Mouse (Mus musculus) urinary bladder, postnatal 10 days (tissue): Measurements from ENCODE around the gene Vmn2r85.
"Not testable (repeated sequence)": the region's sequence is repeated elsewhere in the genome, so short reads cannot be mapped to it uniquely, and the experiment has no call there.

Experiments used
- DNase-seq: peaks from one replicate; pipeline ENCODE4 v3.0.0; 2022; ENCODE audit warnings: low spot score

Vmn2r85 gene

DNA sequence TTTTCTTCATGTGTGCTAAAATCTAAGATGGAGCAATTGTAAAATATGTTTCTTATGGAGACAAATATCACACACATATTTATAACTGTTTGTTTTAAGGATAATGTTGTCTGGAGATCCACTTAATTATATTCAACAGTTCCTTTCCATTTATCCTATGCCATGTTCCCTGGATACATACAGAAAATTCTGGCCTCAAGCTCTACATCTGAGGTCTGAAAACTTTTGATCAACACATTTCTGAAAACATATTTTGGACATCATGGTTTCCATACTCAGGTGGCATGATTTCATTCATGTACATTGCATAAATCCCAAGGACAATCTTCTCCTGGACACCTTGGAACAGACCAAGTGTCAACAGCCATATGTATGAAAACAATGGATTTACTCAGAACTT is at the start of gene Vmn2r85:
Gene Vmn2r85, minus strand, starts transcription at position 101 of the 400 bp plus-strand sequence.
- not testable (repeated sequence) for DNase-seq

GRCm38 (mm10) chr10:130470311-130470760 is 40.8 kb upstream of the Vmn2r85 start:
- no peak for DNase-seq

- DNase-seq = not testable (repeated sequence)
These were observed 26.4 kb upstream of the Vmn2r85 start, which contains the start of gene Vmn2r86 for GRCm38 (mm10) chr10:130455950-130456349. Gene Vmn2r86, minus strand, starts transcription at chr10:130456050.

DNA sequence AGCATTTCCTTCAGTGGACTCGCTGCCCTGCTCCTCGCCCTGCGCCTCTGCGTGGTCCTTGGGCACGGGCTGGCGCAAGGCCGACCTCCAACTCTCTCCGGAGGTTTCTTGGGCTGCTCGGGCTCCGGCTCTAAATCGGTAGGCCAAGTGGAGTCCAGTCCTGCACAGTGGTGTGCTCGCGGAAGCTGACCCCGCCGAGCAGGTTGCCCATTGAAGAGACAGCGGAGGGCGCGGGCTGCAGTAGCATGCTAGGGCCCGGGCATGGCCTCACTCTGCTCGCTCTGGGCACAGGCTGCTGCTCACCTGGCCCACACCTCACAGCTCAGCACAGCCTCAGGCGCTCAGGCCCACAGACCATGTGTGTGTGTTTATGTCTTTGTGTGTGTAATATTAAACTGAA is 15.3 kb upstream of the Vmn2r85 start:
- no peak for DNase-seq

GRCm38 (mm10) chr10:130434185-130434898 is 4.8 kb upstream of the Vmn2r85 start:
- not testable (repeated sequence) for DNase-seq

GRCm38 (mm10) chr10:130422368-130422767 is 7.1 kb downstream of the Vmn2r85 start:
- DNase-seq = not testable (repeated sequence)

- no peak for DNase-seq
These were observed 9.1 kb downstream of the Vmn2r85 start for GRCm38 (mm10) chr10:130420401-130420800.

GRCm38 (mm10) chr10:130419954-130420353 is 9.5 kb downstream of the Vmn2r85 start:
- DNase-seq = not testable (repeated sequence)

DNA sequence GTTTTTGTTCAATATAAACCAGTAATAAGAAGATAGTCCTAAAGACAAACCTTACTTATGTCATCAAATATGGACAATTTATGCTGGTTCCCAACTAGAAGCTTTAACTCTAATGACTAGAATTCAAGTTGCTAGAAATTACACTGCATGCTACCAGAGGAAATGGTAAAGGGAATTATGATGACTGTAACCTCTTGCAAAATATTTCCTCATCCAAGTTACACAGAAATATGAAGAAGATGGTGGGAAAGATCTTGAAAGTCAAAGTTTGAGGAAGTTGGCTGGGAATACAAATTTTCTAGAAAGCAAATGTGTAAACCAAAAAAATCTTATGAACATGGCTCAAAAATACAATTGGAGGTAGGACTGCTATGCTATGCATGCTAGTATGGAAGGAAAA is 13.2 kb downstream of the Vmn2r85 start:
- DNase-seq = not testable (repeated sequence)

DNA sequence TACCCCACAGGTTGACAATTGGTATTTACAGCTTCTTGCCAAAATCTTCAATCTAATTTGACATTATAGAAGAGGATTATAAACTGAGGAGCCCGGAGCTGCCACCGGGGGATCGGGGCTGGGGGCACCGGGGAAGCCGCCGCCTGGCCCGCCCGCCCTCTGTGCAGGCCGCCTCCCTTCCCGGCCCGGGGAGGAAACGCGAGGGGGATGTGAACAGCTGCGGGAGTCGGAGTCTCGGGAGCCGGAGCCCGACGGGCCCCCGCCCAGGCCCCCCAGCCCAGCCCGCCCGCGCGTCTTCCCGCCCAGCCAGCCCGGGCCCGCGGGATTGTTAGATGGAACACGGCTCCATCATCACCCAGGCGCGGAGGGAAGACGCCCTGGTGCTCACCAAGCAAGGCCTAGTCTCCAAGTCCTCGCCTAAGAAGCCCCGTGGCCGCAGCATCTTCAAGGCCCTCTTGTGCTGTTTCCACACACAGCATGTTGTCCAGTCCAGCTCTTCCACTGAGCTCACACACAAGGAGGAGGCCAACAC is 17.3 kb downstream of the Vmn2r85 start:
- not testable (repeated sequence) for DNase-seq

DNA sequence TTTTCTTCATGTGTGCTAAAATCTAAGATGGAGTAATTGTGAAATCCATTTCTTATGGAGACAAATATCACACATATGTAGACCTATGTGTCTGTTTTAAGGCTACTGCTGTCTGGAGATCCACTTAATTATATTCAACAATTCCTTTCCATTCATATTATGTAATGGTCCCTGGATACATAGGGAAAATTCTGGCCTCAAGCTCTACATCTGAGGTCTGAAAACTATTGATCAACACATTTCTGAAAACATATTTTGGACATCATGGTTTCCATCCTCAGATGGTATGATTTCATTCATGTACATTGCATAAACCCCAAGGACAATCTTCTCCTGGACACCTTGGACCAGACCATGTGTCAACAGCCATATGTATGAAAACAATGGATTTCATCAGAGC is 35.3 kb downstream of the Vmn2r85 start, which contains the start of gene Vmn2r84:
Gene Vmn2r84, minus strand, starts transcription at position 101 of the 400 bp plus-strand sequence.
- DNase-seq = no peak

DNA sequence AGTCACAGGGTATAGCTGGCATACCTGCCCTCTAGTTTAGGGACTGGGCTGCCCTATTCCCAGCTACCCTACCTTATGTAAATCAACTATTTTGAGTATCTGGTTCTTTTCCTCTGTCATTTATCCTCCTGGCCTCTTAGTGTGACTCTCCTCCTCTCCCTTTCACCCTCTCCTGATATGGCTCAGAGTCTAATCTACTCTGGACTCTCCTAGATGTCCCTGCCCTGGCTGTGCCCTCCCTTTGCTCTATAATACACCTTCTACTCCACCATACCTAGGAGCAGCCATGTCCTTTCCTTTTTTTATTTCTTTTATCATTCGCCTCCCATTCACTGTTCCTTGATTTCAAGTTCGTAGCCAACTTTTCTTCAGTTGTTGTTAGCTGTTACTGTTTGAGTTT is 54.4 kb downstream of the Vmn2r85 start:
- DNase-seq = no peak

- no peak for DNase-seq
These were observed 56.9 kb downstream of the Vmn2r85 start for GRCm38 (mm10) chr10:130372491-130373173.

DNA sequence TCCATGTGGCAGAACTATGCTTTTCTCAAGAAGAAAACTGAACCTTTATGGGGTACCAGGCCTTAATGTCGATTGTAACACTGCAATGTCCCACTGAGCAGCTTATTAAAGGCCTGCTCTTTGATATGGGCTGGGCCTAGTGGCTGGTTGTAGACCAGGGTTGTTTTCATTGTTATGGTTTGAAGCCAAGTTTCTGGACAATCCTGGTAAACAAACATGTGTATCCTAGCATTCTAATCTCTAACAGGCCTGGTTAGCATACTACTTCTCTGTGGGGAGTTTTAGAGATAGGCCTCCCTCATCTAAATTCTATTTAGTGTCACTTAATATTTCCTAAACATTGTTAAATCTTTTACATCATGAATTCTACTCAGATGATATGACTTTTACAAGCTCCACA is 57.9 kb downstream of the Vmn2r85 start:
- no peak for DNase-seq

DNA sequence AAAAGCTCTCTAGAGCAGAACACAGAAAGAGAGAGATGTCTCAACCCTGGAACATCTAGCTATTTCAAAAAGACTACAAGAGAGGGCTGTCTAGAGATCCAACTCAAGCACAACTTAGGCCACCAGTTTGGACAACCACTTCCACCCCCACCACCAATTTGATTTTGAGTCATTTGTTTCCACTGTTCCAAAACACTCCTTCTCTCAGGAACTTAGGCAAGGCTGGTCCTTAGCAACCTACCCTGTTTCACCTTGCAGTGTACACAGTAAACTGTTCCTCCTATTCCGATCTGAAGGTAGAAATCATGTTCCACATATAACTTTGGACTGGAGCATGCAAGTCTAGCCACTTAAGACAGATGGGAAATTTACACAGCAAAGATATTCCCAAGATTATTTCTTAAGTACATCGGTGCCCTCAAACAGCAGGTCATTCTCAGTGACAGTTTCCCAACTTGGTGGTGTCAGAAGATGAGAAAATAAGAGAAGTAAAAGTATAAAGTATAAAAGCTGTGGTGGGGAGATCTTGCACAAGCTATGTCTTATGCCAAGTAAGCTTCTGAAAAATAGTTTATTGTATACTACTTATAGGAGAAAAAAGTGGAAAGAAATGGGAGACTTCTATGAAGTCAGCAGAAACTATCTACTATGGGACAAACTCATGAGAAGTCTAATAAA is 59.4 kb downstream of the Vmn2r85 start:
- no peak for DNase-seq

DNA sequence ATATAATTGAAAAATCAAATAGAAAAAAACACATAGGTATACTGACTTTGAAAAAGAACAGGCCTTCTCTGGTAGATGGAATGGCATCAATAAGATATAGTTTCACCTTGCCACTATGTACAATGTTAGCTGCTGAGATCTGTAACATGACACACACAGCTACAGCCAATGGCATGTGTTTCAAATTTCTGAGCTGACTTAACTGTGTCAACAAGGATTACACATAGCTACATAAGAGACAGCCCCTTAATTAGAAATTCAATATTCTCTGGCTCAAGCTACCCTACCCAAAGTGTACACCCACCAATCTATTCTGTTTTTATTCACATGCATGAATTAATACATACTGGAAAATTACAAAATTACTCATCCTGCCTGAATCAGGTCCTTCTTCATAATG is 61.1 kb downstream of the Vmn2r85 start:
- no peak for DNase-seq

DNA sequence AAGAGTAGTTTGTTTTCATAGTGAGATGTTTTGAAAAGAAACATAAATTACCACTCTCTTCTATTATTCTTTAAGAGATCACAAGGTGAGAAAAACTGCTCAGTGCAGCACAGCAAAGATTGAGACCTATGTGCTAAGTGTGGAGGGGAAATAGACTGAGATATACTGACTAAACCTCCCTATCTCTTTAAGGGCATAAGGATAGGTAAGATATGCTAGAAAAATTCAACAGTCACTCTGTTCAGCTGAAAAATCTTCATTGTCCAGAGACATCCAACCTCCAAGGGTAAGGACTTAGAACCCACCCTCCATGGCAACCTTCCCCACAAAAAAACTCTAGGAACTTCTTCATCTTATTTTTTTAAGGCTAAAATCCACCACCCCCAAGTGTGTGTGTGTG is 64.7 kb downstream of the Vmn2r85 start:
- no peak for DNase-seq
